Comparison of ENCODE assay signal across 20 mouse cellular contexts in genomic region chr7:143027196-143027595, GRCm38 (mm10). TPM values are rescaled to one million over a fixed set of nuclear protein-coding genes. Genes with fewer than 3 reads are reported as not detected.
A peak's percentile ranks its signal among the peaks of the same experiment; 100 is the strongest.
DNase-seq lines count a peak whose midpoint lies in the region; ATAC-seq and TF ChIP-seq lines count a peak whose summit lies in the region.
"Had no signal": no experiment of that assay in that cellular context is flagged by ENCODE, and none has a peak within 500 bp of the region (broad histone marks: within the 10 kb centered on the region; RNA-seq: fewer than 3 reads in every experiment).

No protein-coding gene starts in this region.

- H3K9me3 ChIP-seq in forebrain, embryonic 14.5 days (replicated peaks; ENCODE audit: control insufficient read depth, low read length), result no peaks in the 10 kb centered on the region
- no peaks in the 10 kb centered on the region for H3K9me3 ChIP-seq in forebrain, embryonic 11.5 days (ENCODE audit: control insufficient read depth, low read length)
- no peaks in the 10 kb centered on the region for H3K9me3 ChIP-seq in heart, postnatal 0 days (replicated peaks; ENCODE audit: control insufficient read depth, low read length)
- H3K9me3 ChIP-seq in stomach, postnatal 0 days (ENCODE audit: control insufficient read depth, low read length), result no peaks in the 10 kb centered on the region
- H3K9me3 ChIP-seq: embryonic facial prominence, embryonic 10.5 days; forebrain, embryonic 15.5 days; heart, embryonic 10.5 days; hindbrain, embryonic 15.5 days had no signal

- no peak for TF ChIP-seq POLR2A in brain, embryonic 14.5 days (IDR thresholded peaks at IDR 0.05; ENCODE audit: borderline replicate concordance, extremely low read depth, insufficient read depth, insufficient read length, poor library complexity, severe bottlenecking)

- intact Hi-C loops in heart, postnatal 36 days (cut with DNase I), result no loop called here

- WGBS in forebrain, embryonic 14.5 days, result 92% methylated on average over 4 of the region's 4 CpGs
- 94% methylated on average over 4 of the region's 4 CpGs for WGBS in forebrain, embryonic 11.5 days
- WGBS in heart, postnatal 0 days, result 79% methylated on average over 4 of the region's 4 CpGs
- WGBS in stomach, postnatal 0 days, result 65% methylated on average over 4 of the region's 4 CpGs

- no peak overlapping the region for H3K4me3 ChIP-seq in forebrain, embryonic 14.5 days (ENCODE audit: low read depth, low read length)
- H3K4me3 ChIP-seq in forebrain, embryonic 11.5 days (ENCODE audit: low read depth, low read length), result no peak overlapping the region
- no peak overlapping the region for H3K4me3 ChIP-seq in heart, postnatal 0 days (ENCODE audit: low read depth, low read length)
- no peak overlapping the region for H3K4me3 ChIP-seq in stomach, postnatal 0 days (ENCODE audit: low read depth, low read length)
- H3K4me3 ChIP-seq: embryonic facial prominence, embryonic 10.5 days; forebrain, embryonic 15.5 days; heart, embryonic 10.5 days; hindbrain, embryonic 15.5 days had no signal

- H3K36me3 ChIP-seq in forebrain, embryonic 14.5 days (ENCODE audit: control insufficient read depth, insufficient read depth, low read length), result 0 out of 2 replicates have a peak, but pooled peaks cover 4% of the 10 kb centered on the region
- no peaks in the 10 kb centered on the region for H3K36me3 ChIP-seq in forebrain, embryonic 11.5 days (ENCODE audit: control insufficient read depth, insufficient read depth, low read length)
- no peaks in the 10 kb centered on the region for H3K36me3 ChIP-seq in heart, postnatal 0 days (replicated peaks; ENCODE audit: control insufficient read depth, insufficient read depth, low read length)
- no peaks in the 10 kb centered on the region for H3K36me3 ChIP-seq in stomach, postnatal 0 days (ENCODE audit: control insufficient read depth, insufficient read depth, low read length)
- H3K36me3 ChIP-seq: forebrain, embryonic 15.5 days had no signal

- no peak overlapping the region for H3K4me2 ChIP-seq in forebrain, embryonic 14.5 days (ENCODE audit: low read length)
- H3K4me2 ChIP-seq in forebrain, embryonic 11.5 days (ENCODE audit: low read depth, low read length, severe bottlenecking), result no peak overlapping the region
- no peak overlapping the region for H3K4me2 ChIP-seq in heart, postnatal 0 days (ENCODE audit: low read depth, low read length)
- H3K4me2 ChIP-seq in stomach, postnatal 0 days (replicated peaks; ENCODE audit: low read depth), result no peak overlapping the region
- H3K4me2 ChIP-seq: forebrain, embryonic 15.5 days; hindbrain, embryonic 15.5 days had no signal

- no peak for TF ChIP-seq CTCF in heart, postnatal 0 days (IDR thresholded peaks at IDR 0.05; ENCODE audit: low read depth)
- no peak for TF ChIP-seq CTCF in brain, embryonic 14.5 days (IDR thresholded peaks at IDR 0.05; ENCODE audit: borderline replicate concordance, extremely low read depth, insufficient read depth, insufficient read length)
- TF ChIP-seq CTCF in stomach, postnatal 0 days (IDR thresholded peaks at IDR 0.05; ENCODE audit: low read depth), result no peak

- peak; percentile 25 for DNase-seq in forebrain, embryonic 14.5 days (ENCODE audit: low spot score)
- DNase-seq in forebrain, embryonic 11.5 days (ENCODE audit: low spot score), result no peak
- DNase-seq in heart, postnatal 0 days (ENCODE audit: low spot score), result no peak
- no peak for DNase-seq in heart, postnatal 36 days
- DNase-seq in brain, embryonic 14.5 days (ENCODE audit: low read depth), result peak; percentile 44
- no peak for DNase-seq in stomach, postnatal 0 days (ENCODE audit: low spot score)
- DNase-seq: adrenal gland, postnatal 14 days; cerebellum, adult 2 months; cerebellum, postnatal 25 days; gastrocnemius, postnatal 10 days; kidney, adult 2 months had no signal

- H3K4me1 ChIP-seq in forebrain, embryonic 14.5 days (ENCODE audit: control insufficient read depth, insufficient read depth, low read length), result no peaks in the 10 kb centered on the region
- H3K4me1 ChIP-seq in forebrain, embryonic 11.5 days (replicated peaks; ENCODE audit: control insufficient read depth, insufficient read depth, low read length), result no peaks in the 10 kb centered on the region
- H3K4me1 ChIP-seq in heart, postnatal 0 days (ENCODE audit: control insufficient read depth, insufficient read depth), result peaks cover 17% of the 10 kb centered on the region
- no peaks in the 10 kb centered on the region for H3K4me1 ChIP-seq in stomach, postnatal 0 days (replicated peaks; ENCODE audit: control insufficient read depth, insufficient read depth)
- H3K4me1 ChIP-seq: embryonic facial prominence, embryonic 10.5 days; forebrain, embryonic 15.5 days; hindbrain, embryonic 15.5 days had no signal

- H3K9ac ChIP-seq in forebrain, embryonic 14.5 days (ENCODE audit: low read length), result no peak overlapping the region
- no peak overlapping the region for H3K9ac ChIP-seq in forebrain, embryonic 11.5 days (ENCODE audit: low read length)
- H3K9ac ChIP-seq in heart, postnatal 0 days (replicated peaks; ENCODE audit: low read depth, low read length), result no peak overlapping the region
- no peak overlapping the region for H3K9ac ChIP-seq in stomach, postnatal 0 days (ENCODE audit: low read length)
- H3K9ac ChIP-seq: forebrain, embryonic 15.5 days; hindbrain, embryonic 15.5 days had no signal

- no peaks in the 10 kb centered on the region for H3K27me3 ChIP-seq in forebrain, embryonic 14.5 days (replicated peaks; ENCODE audit: control insufficient read depth, insufficient read depth, low read length)
- H3K27me3 ChIP-seq in forebrain, embryonic 11.5 days (ENCODE audit: control insufficient read depth, insufficient read depth, low read length), result no peaks in the 10 kb centered on the region
- H3K27me3 ChIP-seq in heart, postnatal 0 days (ENCODE audit: control insufficient read depth, insufficient read depth, low read length), result no peaks in the 10 kb centered on the region
- H3K27me3 ChIP-seq in stomach, postnatal 0 days (ENCODE audit: control insufficient read depth, insufficient read depth, low read length), result no peaks in the 10 kb centered on the region
- H3K27me3 ChIP-seq: CH12.LX; forebrain, embryonic 15.5 days; hindbrain, embryonic 15.5 days; Patski had no signal

- no peak; the same call in 1 of the 2 replicates for ATAC-seq in forebrain, embryonic 14.5 days
- ATAC-seq in forebrain, embryonic 11.5 days (replicated peaks; ENCODE audit: low FRiP score), result no peak
- peak; percentile 57; the same call in 1 of the 2 replicates for ATAC-seq in heart, postnatal 0 days (ENCODE audit: insufficient read depth, low read depth)
- ATAC-seq in stomach, postnatal 0 days (ENCODE audit: low FRiP score, low TSS enrichment), result no peak
- ATAC-seq: activated CD4-positive, CD25-positive, alpha-beta regulatory T cell, adult 4 months; forebrain, embryonic 15.5 days; intestine, embryonic 16.5 days; Patski had no signal

- H3K27ac ChIP-seq in forebrain, embryonic 14.5 days (ENCODE audit: low read depth, low read length), result no peak overlapping the region
- no peak overlapping the region for H3K27ac ChIP-seq in forebrain, embryonic 11.5 days (ENCODE audit: low read depth, low read length)
- peak overlapping the region; percentile 33 for H3K27ac ChIP-seq in heart, postnatal 0 days (ENCODE audit: low read depth)
- H3K27ac ChIP-seq in stomach, postnatal 0 days (replicated peaks), result peak overlapping the region; percentile 56; the same call in 1 of the 2 replicates
- H3K27ac ChIP-seq: embryonic facial prominence, embryonic 10.5 days; forebrain, embryonic 15.5 days; heart, embryonic 10.5 days; hindbrain, embryonic 15.5 days had no signal

- no peak for TF ChIP-seq EP300 in heart, postnatal 0 days (IDR thresholded peaks at IDR 0.05; ENCODE audit: low read depth)
- no peak for TF ChIP-seq EP300 in stomach, postnatal 0 days (optimal IDR thresholded peaks at IDR 0.05)

RNA-seq across cellular contexts. Expression of gene Tspan32, which starts 22.4 kb away (rescaled TPM):
- polyA plus RNA-seq in forebrain, embryonic 14.5 days (2014; fragmentation: Nextera tagmentation; extraction: Ambion mirVana), result 0.61 and 1.2 TPM in 2 replicates
- 4.2 and 5.3 TPM in 2 replicates for polyA plus RNA-seq in forebrain, embryonic 11.5 days (2014; fragmentation: Nextera tagmentation; extraction: Ambion mirVana)
- total RNA-seq in heart, postnatal 0 days (2014; rRNA removed; ENCODE audit: low replicate concordance), result 0.46 and 0.50 TPM in 2 replicates
- polyA plus RNA-seq in heart, postnatal 0 days (2015; fragmentation: Nextera tagmentation; extraction: Ambion mirVana), result 1.1 and 1.7 TPM in 2 replicates
- under 1 TPM; 0.28 to 0.46 TPM for total RNA-seq in heart, postnatal 36 days (2021)
- 0.16 and 0.42 TPM in 2 replicates for polyA plus RNA-seq in brain, embryonic 14.5 days (2012; rRNA removed)
- polyA plus RNA-seq in stomach, postnatal 0 days (2015; fragmentation: Nextera tagmentation; extraction: Ambion mirVana), result 0.61 and 0.98 TPM in 2 replicates

RNA-seq across cellular contexts. Expression of gene Cd81, which starts 25.3 kb away (rescaled TPM):
- 343 and 345 TPM in 2 replicates for polyA plus RNA-seq in forebrain, embryonic 14.5 days (2014; fragmentation: Nextera tagmentation; extraction: Ambion mirVana)
- 216 and 246 TPM in 2 replicates for polyA plus RNA-seq in forebrain, embryonic 11.5 days (2014; fragmentation: Nextera tagmentation; extraction: Ambion mirVana)
- 1,221 and 1,316 TPM in 2 replicates for total RNA-seq in heart, postnatal 0 days (2014; rRNA removed; ENCODE audit: low replicate concordance)
- 793 and 811 TPM in 2 replicates for polyA plus RNA-seq in heart, postnatal 0 days (2015; fragmentation: Nextera tagmentation; extraction: Ambion mirVana)
- 100 to 1,000 TPM; 398 to 441 TPM for total RNA-seq in heart, postnatal 36 days (2021)
- polyA plus RNA-seq in brain, embryonic 14.5 days (2012; rRNA removed), result 210 and 278 TPM in 2 replicates
- polyA plus RNA-seq in stomach, postnatal 0 days (2015; fragmentation: Nextera tagmentation; extraction: Ambion mirVana), result 372 and 381 TPM in 2 replicates

RNA-seq across cellular contexts. Expression of gene Tssc4, which starts 41.9 kb away (rescaled TPM):
- polyA plus RNA-seq in forebrain, embryonic 14.5 days (2014; fragmentation: Nextera tagmentation; extraction: Ambion mirVana), result 97.5 and 106 TPM in 2 replicates
- 73.3 and 82.6 TPM in 2 replicates for polyA plus RNA-seq in forebrain, embryonic 11.5 days (2014; fragmentation: Nextera tagmentation; extraction: Ambion mirVana)
- total RNA-seq in heart, postnatal 0 days (2014; rRNA removed; ENCODE audit: low replicate concordance), result 61.9 and 71.7 TPM in 2 replicates
- 33.7 and 34.0 TPM in 2 replicates for polyA plus RNA-seq in heart, postnatal 0 days (2015; fragmentation: Nextera tagmentation; extraction: Ambion mirVana)
- total RNA-seq in heart, postnatal 36 days (2021), result 10 to 100 TPM; 15.3 TPM
- polyA plus RNA-seq in brain, embryonic 14.5 days (2012; rRNA removed), result 99.9 and 164 TPM in 2 replicates
- 44.7 and 46.9 TPM in 2 replicates for polyA plus RNA-seq in stomach, postnatal 0 days (2015; fragmentation: Nextera tagmentation; extraction: Ambion mirVana)

RNA-seq across cellular contexts. Expression of gene Ascl2, which starts 58.1 kb away (rescaled TPM):
- 0.26 and 0.32 TPM in 2 replicates for polyA plus RNA-seq in forebrain, embryonic 14.5 days (2014; fragmentation: Nextera tagmentation; extraction: Ambion mirVana)
- polyA plus RNA-seq in forebrain, embryonic 11.5 days (2014; fragmentation: Nextera tagmentation; extraction: Ambion mirVana), result 0.12 and 0.49 TPM in 2 replicates
- total RNA-seq in heart, postnatal 0 days (2014; rRNA removed; ENCODE audit: low replicate concordance), result not detected in 2 replicates
- polyA plus RNA-seq in heart, postnatal 0 days (2015; fragmentation: Nextera tagmentation; extraction: Ambion mirVana), result not detected in 2 replicates
- total RNA-seq in heart, postnatal 36 days (2021), result not detected
- polyA plus RNA-seq in brain, embryonic 14.5 days (2012; rRNA removed), result 0.72 and 0.98 TPM in 2 replicates
- 4.3 and 4.5 TPM in 2 replicates for polyA plus RNA-seq in stomach, postnatal 0 days (2015; fragmentation: Nextera tagmentation; extraction: Ambion mirVana)
- total RNA-seq: adrenal gland, postnatal 14 days; CH12.LX; gastrocnemius, postnatal 10 days; hematopoietic stem cell, adult 5-6 weeks had no signal

Comparison
In these comparisons a context has a peak if more than half of its experiments do, and no peak if none do; other contexts are left out.
1. DNase-seq: peak in forebrain, embryonic 14.5 days (single experiment) and brain, embryonic 14.5 days (single experiment); none in forebrain, embryonic 11.5 days (single experiment), heart, postnatal 0 days (single experiment), heart, postnatal 36 days (0 of 2) and stomach, postnatal 0 days (single experiment).
2. H3K27ac ChIP-seq: peak in heart, postnatal 0 days (single experiment) and stomach, postnatal 0 days (single experiment); none in forebrain, embryonic 14.5 days (single experiment) and forebrain, embryonic 11.5 days (single experiment).